Mouse (Mus musculus): ENCODE data around the gene Sox18. TPM values are rescaled to one million over a fixed set of nuclear protein-coding genes. Genes with fewer than 3 reads are reported as not detected.

Gene Sox18
- polyA plus RNA-seq, 1 experiment, result 53.9 TPM

GRCm38 (mm10) chr2:181680716-181681117 is 9.3 kb upstream of the Sox18 start:
- DNase-seq (ENCODE audit: low read depth), result no peak

GRCm38 (mm10) chr2:181679951-181680715 is 8.7 kb upstream of the Sox18 start, which contains the start of gene Tcea2:
Tcea2 (plus strand) TSS chr2:181680310.
- peak; percentile 13 for DNase-seq (ENCODE audit: low read depth)

GRCm38 (mm10) chr2:181678780-181679179 is 7.3 kb upstream of the Sox18 start:
- peak; percentile 27 for DNase-seq (ENCODE audit: low read depth)

GRCm38 (mm10) chr2:181677755-181678098 is 6.3 kb upstream of the Sox18 start:
- no peak for DNase-seq (ENCODE audit: low read depth)

GRCm38 (mm10) chr2:181677096-181677754 is 5.8 kb upstream of the Sox18 start:
- no peak for DNase-seq (ENCODE audit: low read depth)

- DNase-seq (ENCODE audit: low read depth), result no peak
These were observed 5.0 kb upstream of the Sox18 start for GRCm38 (mm10) chr2:181676424-181676823.

- no peak for DNase-seq (ENCODE audit: low read depth)
These were observed 4.0 kb upstream of the Sox18 start for GRCm38 (mm10) chr2:181675454-181675853.

GRCm38 (mm10) chr2:181674934-181675333 is 3.5 kb upstream of the Sox18 start:
- DNase-seq (ENCODE audit: low read depth), result no peak

- DNase-seq (ENCODE audit: low read depth), result no peak
These were observed 2.1 kb upstream of the Sox18 start for GRCm38 (mm10) chr2:181673501-181673900.

- DNase-seq (ENCODE audit: low read depth), result no peak
These were observed 544 bp upstream of the Sox18 start for GRCm38 (mm10) chr2:181671984-181672383.

GRCm38 (mm10) chr2:181670913-181671311 is 528 bp downstream of the Sox18 start:
- DNase-seq (ENCODE audit: low read depth), result no peak

- DNase-seq (ENCODE audit: low read depth), result no peak
These were observed 1.0 kb downstream of the Sox18 start for GRCm38 (mm10) chr2:181670285-181670912.

GRCm38 (mm10) chr2:181663298-181663630 is 8.2 kb downstream of the Sox18 start:
- DNase-seq (ENCODE audit: low read depth), result no peak

- DNase-seq (ENCODE audit: low read depth), result no peak
These were observed 8.7 kb downstream of the Sox18 start for GRCm38 (mm10) chr2:181662620-181663297.

- no peak for DNase-seq (ENCODE audit: low read depth)
These were observed 11.8 kb downstream of the Sox18 start for GRCm38 (mm10) chr2:181659609-181660055.

GRCm38 (mm10) chr2:181658930-181659555 is 12.4 kb downstream of the Sox18 start:
- no peak for DNase-seq (ENCODE audit: low read depth)

GRCm38 (mm10) chr2:181658528-181658927 is 12.9 kb downstream of the Sox18 start:
- no peak for DNase-seq (ENCODE audit: low read depth)

- DNase-seq (ENCODE audit: low read depth), result no peak
These were observed 14.0 kb downstream of the Sox18 start for GRCm38 (mm10) chr2:181657441-181657840.

GRCm38 (mm10) chr2:181656734-181657133 is 14.7 kb downstream of the Sox18 start, which contains the start of gene Gm29797:
Gm29797 (plus strand) TSS chr2:181657034.
- DNase-seq (ENCODE audit: low read depth), result no peak

- no peak for DNase-seq (ENCODE audit: low read depth)
These were observed 17.9 kb downstream of the Sox18 start for GRCm38 (mm10) chr2:181653523-181653922.

GRCm38 (mm10) chr2:181653065-181653464 is 18.4 kb downstream of the Sox18 start:
- DNase-seq (ENCODE audit: low read depth), result no peak

GRCm38 (mm10) chr2:181648926-181649325 is 22.5 kb downstream of the Sox18 start:
- no peak for DNase-seq (ENCODE audit: low read depth)

All from gonadal fat pad, adult 2 months (tissue).